Mouse (Mus musculus) thymus, adult 2 months (tissue): ENCODE results near the gene Eva1b. TPM values are rescaled to one million over a fixed set of nuclear protein-coding genes. Genes with fewer than 3 reads are reported as not detected.

ENCODE experiments used
- DNase-seq: peaks from one replicate; pipeline ENCODE4 v3.0.0; 2021
- H3K27ac ChIP-seq: fragments of 200-500 bp; 2 replicates; pipeline ENCODE4 v1.5.1; 2012; ENCODE audit warnings: low read length, control low read depth; ENCODE audit not compliant: control insufficient read depth, insufficient read depth
- H3K27me3 ChIP-seq: fragments of 200-500 bp; 2 replicates; pipeline ENCODE4 v1.6.1; 2012; ENCODE audit warnings: mild to moderate bottlenecking, low read length, moderate library complexity, mixed read lengths; ENCODE audit not compliant: control insufficient read depth, insufficient read depth
- H3K36me3 ChIP-seq: fragments of 200-500 bp; 2 replicates; pipeline ENCODE4 v1.6.1; 2012; ENCODE audit warnings: mild to moderate bottlenecking, low read length, moderate library complexity; ENCODE audit not compliant: control insufficient read depth, insufficient read depth
- H3K4me1 ChIP-seq: fragments of 200-500 bp; replicated peaks from 2 replicates; pipeline ENCODE4 v1.6.1; 2012; ENCODE audit warnings: low read length; ENCODE audit not compliant: control insufficient read depth, insufficient read depth
- H3K4me3 ChIP-seq: fragments of 200-500 bp; 2 replicates; pipeline ENCODE4 v1.5.1; 2012; ENCODE audit warnings: mild to moderate bottlenecking, low read length, control low read depth, moderate library complexity; ENCODE audit not compliant: control insufficient read depth, insufficient read depth
- CTCF ChIP-seq: fragments of 200-500 bp; IDR thresholded peaks from 2 replicates; pipeline ENCODE4 v1.5.1; 2012; ENCODE audit warnings: mild to moderate bottlenecking, control low read depth, low read length, moderate library complexity, borderline replicate concordance; ENCODE audit not compliant: control insufficient read depth, poor library complexity, insufficient read depth; ENCODE audit errors: extremely low read depth
- POLR2A ChIP-seq: fragments of 200-500 bp; IDR thresholded peaks from 2 replicates; pipeline ENCODE4 v1.6.1; 2012; ENCODE audit warnings: mild to moderate bottlenecking, low read length, control low read depth, moderate library complexity; ENCODE audit not compliant: control insufficient read depth, poor library complexity, insufficient read depth; ENCODE audit errors: extremely low read depth
- WGBS: fragments of 180-500 bp; shearing (Covaris S2); methylation state at CpG from one replicate; pipeline ENCODE4 v1.1.7; 2018; 5-methylcytosine and 5-hydroxymethylcytosine counted together
- polyA plus RNA-seq: library from polyadenylated mRNA; depleted of rRNA; stranded (reverse); fragments of >200 nt; gene quantifications from 2 replicates; pipeline ENCODE4 v1.2.3, GENCODE M21; 2012

The Eva1b gene
- polyA plus RNA-seq, 1 experiment, result 94.3 TPM

GRCm38 (mm10) chr4:126119051-126119450 is 28.5 kb upstream of the Eva1b start:
- WGBS, result 92% methylated on average over 1 of the region's 1 CpGs
- Histone ChIP-seq H3K27ac (no peak overlapping the region), H3K36me3 (no peaks in the 10 kb centered on the region), H3K27me3 (no peaks in the 10 kb centered on the region), H3K4me1 (no peaks in the 10 kb centered on the region), H3K4me3 (no peak overlapping the region)
- no peak for DNase-seq
- no peak for TF ChIP-seq POLR2A
- TF ChIP-seq CTCF, result no peak

GRCm38 (mm10) chr4:126120052-126120451 is 27.5 kb upstream of the Eva1b start:
- H3K4me3 ChIP-seq, result no peak overlapping the region
- DNase-seq, result no peak
- no peaks in the 10 kb centered on the region for H3K27me3 ChIP-seq
- H3K4me1 ChIP-seq, result no peaks in the 10 kb centered on the region
- no peaks in the 10 kb centered on the region for H3K36me3 ChIP-seq
- TF ChIP-seq POLR2A (no peak), CTCF (no peak)
- 87% methylated on average over 5 of the region's 5 CpGs for WGBS
- no peak overlapping the region for H3K27ac ChIP-seq

GRCm38 (mm10) chr4:126120506-126120905 is 27.0 kb upstream of the Eva1b start:
- 99% methylated on average over 2 of the region's 2 CpGs for WGBS

GRCm38 (mm10) chr4:126123309-126124040 is 24.1 kb upstream of the Eva1b start:
- H3K4me3 ChIP-seq, result no peak overlapping the region
- H3K27me3 ChIP-seq, result no peaks in the 10 kb centered on the region
- H3K4me1 ChIP-seq, result no peaks in the 10 kb centered on the region
- no peak for DNase-seq
- H3K27ac ChIP-seq, result no peak overlapping the region
- WGBS, result 96% methylated on average over 10 of the region's 10 CpGs
- no peaks in the 10 kb centered on the region; the same call in 1 of the 2 replicates for H3K36me3 ChIP-seq
- no peak for TF ChIP-seq CTCF
- no peak for TF ChIP-seq POLR2A

More at GRCm38 (mm10) chr4:126120506-126120905, 27.0 kb upstream of the Eva1b start:
- Histone ChIP-seq H3K4me3 (no peak overlapping the region), H3K4me1 (no peaks in the 10 kb centered on the region), H3K27me3 (no peaks in the 10 kb centered on the region), H3K27ac (no peak overlapping the region), H3K36me3 (no peaks in the 10 kb centered on the region; the same call in 1 of the 2 replicates)
- no peak for TF ChIP-seq POLR2A
- no peak for TF ChIP-seq CTCF
- DNase-seq, result no peak

GRCm38 (mm10) chr4:126130502-126130901 is 17.0 kb upstream of the Eva1b start:
- Histone ChIP-seq H3K36me3 (peaks cover 5% of the 10 kb centered on the region), H3K27ac (no peak overlapping the region), H3K4me3 (no peak overlapping the region), H3K27me3 (no peaks in the 10 kb centered on the region), H3K4me1 (no peaks in the 10 kb centered on the region)
- 93% methylated on average over 11 of the region's 11 CpGs for WGBS
- DNase-seq, result no peak
- TF ChIP-seq POLR2A (no peak), CTCF (no peak)

- 67% methylated on average over 10 of the region's 10 CpGs for WGBS
- Histone ChIP-seq H3K27ac (no peak overlapping the region; the same call in 1 of the 2 replicates), H3K36me3 (peaks cover 5% of the 10 kb centered on the region), H3K27me3 (no peaks in the 10 kb centered on the region), H3K4me3 (no peak overlapping the region), H3K4me1 (no peaks in the 10 kb centered on the region)
- TF ChIP-seq CTCF (no peak), POLR2A (no peak)
- no peak for DNase-seq
Measured at GRCm38 (mm10) chr4:126131290-126132121, 16.0 kb upstream of the Eva1b start.
